Mouse (Mus musculus): ENCODE results near the gene Kcnh1.

GRCm38 (mm10) chr1:192284340-192284739 lies 93.8 kb downstream of the Kcnh1 start:
- TF ChIP-seq CTCF (IDR thresholded peaks at IDR 0.05; ENCODE audit: low read depth, low read length) (no peak), GATA2 (IDR thresholded peaks at IDR 0.05; ENCODE audit: borderline replicate concordance, low read depth, low read length) (no peak), TAL1 (conservative IDR thresholded peaks at IDR 0.05; ENCODE audit: low read depth, low read length) (no peak)

Data from G1E (cell line).